Mouse (Mus musculus) left cerebral cortex, adult 18-20 months (tissue): ENCODE results near the gene Fam219a. TPM values are rescaled to one million over a fixed set of nuclear protein-coding genes. Genes with fewer than 3 reads are reported as not detected.

ENCODE experiments used
- DNase-seq, 2 experiments: peaks; one replicate each; pipeline ENCODE4 v3.0.0; 2021 to 2022; ENCODE audit warnings: low spot score in 2 of 2, mixed read lengths in 1 of 2
- long read RNA-seq, 2 experiments: library from polyadenylated mRNA; stranded (forward); transcript quantifications; one replicate each; pipeline ENCODE4 v2.0.0; 2021
- total RNA-seq, 2 experiments: library from RNA; stranded (reverse); gene quantifications; 2 replicates each; pipeline ENCODE4 v1.2.3; 2021

Gene Fam219a
- 100 to 1,000 TPM; 198 TPM for total RNA-seq
- long read RNA-seq, experiment 1, transcript Fam219a-203 (6 exons, 3,357 nt), result major isoform, 26 of 41 reads
- long read RNA-seq, experiment 1, partial matches to known transcripts, result 0 of 41 reads
- long read RNA-seq, experiment 1, other reads (novel, unspliced or antisense), result 14 of 41 reads
- long read RNA-seq, experiment 2, transcript Fam219a-203 (6 exons, 3,357 nt), result major isoform, 13 of 33 reads
- long read RNA-seq, experiment 2, partial matches to known transcripts, result 0 of 33 reads
- long read RNA-seq, experiment 2, other reads (novel, unspliced or antisense), result 20 of 33 reads

GRCm38 (mm10) chr4:41569411-41569885 lies at the start of gene Fam219a, which contains the start of gene Dnaic1:
Fam219a (minus strand) TSS chr4:41569538.
Dnaic1 (plus strand) TSS chr4:41569775.
- DNase-seq, result peak; percentile 96 to 99

GRCm38 (mm10) chr4:41615661-41616599 lies 46.6 kb upstream of the Fam219a start:
- DNase-seq, result peak; percentile 54 to 63

- DNase-seq, result peak; percentile 85 to 93
Observed at GRCm38 (mm10) chr4:41614156-41614555, 44.8 kb upstream of the Fam219a start.

- DNase-seq, result no peak
Observed at GRCm38 (mm10) chr4:41612166-41612565, 42.8 kb upstream of the Fam219a start.

DNA sequence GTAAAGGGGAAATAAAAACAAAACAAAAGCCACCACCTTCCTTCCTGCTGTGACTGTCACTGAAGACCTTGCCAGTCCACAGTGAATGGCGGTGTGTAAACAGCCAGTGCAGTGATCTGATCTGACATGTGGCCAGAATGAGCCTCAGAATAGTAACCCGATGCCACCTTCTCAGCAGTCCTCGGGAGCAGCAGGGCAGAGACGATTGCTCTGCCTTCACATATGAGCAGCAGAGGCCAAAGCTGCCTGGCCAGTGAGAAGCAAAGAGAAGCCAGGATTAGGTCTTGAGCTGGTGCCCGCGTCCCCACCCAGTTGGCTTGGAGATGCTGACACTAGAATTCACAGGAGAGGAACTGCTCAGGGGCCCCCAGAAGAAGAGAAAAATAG lies 41.2 kb upstream of the Fam219a start:
- no peak for DNase-seq

- DNase-seq, result no peak
Observed at GRCm38 (mm10) chr4:41609681-41610593, 40.6 kb upstream of the Fam219a start.

DNA sequence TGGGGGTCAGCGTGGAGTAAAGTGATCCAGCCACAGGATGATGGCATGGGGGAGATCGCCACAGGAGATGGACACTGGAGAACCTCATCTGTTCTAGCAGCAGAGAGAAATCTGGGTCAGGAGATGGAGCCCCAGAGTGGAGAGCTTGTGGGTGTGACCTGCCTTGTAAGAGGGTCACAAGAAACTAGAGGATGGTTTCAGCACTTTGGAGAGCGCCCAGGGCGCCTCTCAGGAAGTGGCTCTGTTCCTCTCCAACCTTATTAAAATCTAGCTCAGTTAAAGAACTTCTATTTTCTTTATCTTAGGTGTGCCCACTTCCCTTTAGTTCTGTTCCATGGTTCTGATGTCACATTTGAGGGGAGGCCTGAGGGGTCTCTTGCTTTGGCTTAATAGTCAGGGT lies 37.4 kb upstream of the Fam219a start:
- no peak for DNase-seq

GRCm38 (mm10) chr4:41604476-41605396 lies 35.4 kb upstream of the Fam219a start:
- DNase-seq, result no peak

DNA sequence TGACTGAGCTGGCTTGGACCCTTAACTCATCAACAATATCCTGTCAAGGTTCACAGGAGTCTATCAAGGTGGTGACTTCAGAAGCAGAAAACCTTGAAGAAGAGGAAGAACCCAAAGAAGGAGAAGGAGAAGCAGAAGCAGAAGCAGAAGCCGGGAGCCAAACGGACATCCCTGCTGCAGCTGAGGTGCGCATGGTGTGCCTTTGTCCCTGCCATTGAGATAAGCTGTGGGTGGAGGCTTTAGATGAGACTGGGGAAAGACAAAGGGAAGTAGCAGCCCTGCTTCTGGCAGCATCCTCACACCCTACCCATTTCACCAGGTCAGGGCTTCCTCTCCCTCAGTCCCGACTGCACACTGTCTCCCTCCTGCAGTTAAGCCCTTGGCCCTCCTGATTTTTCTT lies 33.5 kb upstream of the Fam219a start:
- DNase-seq, result no peak

- no peak for DNase-seq
Observed at GRCm38 (mm10) chr4:41583353-41583752, 14.0 kb upstream of the Fam219a start.

- DNase-seq, result no peak
Observed at GRCm38 (mm10) chr4:41575914-41576313, 6.6 kb upstream of the Fam219a start.

DNA sequence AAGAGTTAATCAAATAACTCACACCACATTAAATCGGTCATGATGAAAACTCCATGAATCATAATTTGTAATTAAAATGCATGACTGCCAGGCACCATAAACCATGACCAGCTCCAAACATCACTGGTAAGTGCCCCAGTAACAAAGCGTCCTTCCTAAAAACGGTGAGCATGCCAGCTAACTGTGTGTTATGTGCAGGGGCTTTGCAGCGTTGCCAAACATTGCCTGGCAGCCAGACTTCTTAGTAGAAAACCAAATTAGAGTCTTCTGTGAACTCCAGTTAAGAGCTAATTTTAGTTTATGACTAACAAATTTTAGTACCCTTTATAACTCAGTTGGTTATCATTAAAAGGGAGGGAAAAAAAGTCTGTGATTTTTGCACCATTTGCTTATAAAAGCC lies 4.2 kb upstream of the Fam219a start:
- DNase-seq, result no peak

- DNase-seq, result no peak
Observed at GRCm38 (mm10) chr4:41571490-41571889, 2.2 kb upstream of the Fam219a start.

GRCm38 (mm10) chr4:41568682-41569410 lies 492 bp downstream of the Fam219a start:
- peak; percentile 53 to 54 for DNase-seq

- DNase-seq, result peak; percentile 51 to 61
Observed at GRCm38 (mm10) chr4:41568239-41568638, 1.1 kb downstream of the Fam219a start.

DNA sequence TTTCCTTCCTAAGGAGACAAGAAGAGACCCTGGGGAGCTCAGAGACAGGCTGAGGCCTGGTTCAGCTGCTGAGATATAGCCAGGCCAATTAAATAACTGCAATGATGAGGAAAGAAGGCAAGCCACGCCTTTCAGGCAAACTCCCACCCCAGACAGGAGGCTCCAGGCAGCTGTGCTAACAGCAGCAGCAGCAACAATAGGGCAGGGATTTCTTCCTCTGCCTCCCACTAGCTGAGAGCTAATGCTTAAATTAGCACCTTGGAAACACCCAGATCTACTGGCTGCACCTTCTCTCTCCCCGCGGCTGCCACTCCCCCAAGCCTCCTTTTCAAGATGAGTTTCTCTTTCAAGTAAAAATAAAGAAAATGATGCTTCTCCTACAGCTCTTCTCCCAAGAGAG lies 3.2 kb downstream of the Fam219a start:
- no peak for DNase-seq

DNA sequence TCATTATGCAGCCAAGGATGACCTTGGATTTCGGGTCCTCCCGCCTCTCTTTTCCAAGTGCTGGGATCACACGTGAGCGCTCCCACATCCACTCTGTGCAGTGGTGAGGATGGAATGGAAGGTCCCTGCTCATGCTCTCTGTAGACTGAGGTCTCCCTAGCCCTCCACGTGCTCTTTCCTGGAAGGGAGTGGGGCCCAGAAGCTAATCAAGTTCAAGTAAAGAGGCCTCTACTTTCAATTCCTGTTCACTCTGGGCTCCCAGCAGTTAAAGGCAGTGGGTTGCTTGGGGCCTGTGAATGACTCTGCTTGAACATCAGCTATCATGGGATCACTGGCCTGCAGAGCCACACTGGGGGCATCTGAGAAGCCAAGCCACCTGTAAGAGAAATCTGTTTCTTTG lies 6.0 kb downstream of the Fam219a start:
- no peak for DNase-seq

- no peak for DNase-seq
Observed at GRCm38 (mm10) chr4:41557092-41557491, 12.2 kb downstream of the Fam219a start.

DNA sequence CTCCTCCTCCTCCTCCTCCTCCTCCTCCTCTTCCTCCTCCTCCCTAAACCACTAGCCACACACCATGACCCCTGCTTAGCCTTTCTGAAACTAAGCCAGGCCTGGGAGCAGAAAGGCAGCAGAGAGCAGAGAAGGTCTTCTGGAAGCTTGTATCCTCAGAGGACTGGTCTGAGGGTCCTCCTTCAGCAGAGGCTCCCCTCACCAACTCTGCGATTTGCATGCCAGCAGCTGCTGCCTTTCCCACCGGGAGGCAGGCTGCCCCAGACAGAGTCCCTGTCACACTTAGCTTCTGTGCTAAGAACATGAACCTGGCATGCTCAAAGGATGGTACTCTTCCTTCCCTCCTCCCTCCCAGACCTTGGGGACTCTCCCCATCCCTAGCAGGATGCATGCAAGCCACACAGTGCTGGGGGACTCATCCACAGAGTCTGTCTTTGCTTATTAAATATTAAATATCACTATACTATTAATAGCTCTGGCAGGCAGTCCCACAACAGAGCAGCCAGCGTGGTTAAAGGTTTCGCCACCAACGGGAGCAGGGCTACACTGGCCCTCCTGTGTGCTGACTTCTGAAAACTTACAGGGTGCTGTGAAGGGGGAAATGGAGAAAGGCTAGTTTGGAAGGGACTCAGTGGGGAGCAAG lies 12.9 kb downstream of the Fam219a start:
- DNase-seq, result no peak
